Mouse (Mus musculus) urinary bladder, adult 2 months (tissue): ENCODE results near the gene Rbl1. TPM values are rescaled to one million over a fixed set of nuclear protein-coding genes. Genes with fewer than 3 reads are reported as not detected.

Experiments
- DNase-seq: peaks from one replicate; pipeline ENCODE4 v3.0.0; 2022; ENCODE audit warnings: low spot score
- polyA plus RNA-seq: library from polyadenylated mRNA; depleted of rRNA; stranded (reverse); fragments of >200 nt; gene quantifications from 2 replicates; pipeline ENCODE4 v1.2.3, GENCODE M21; 2012

Gene Rbl1
- polyA plus RNA-seq, 1 experiment = 7.0 TPM

GRCm38 (mm10) chr2:157133769-157134478, 70.4 kb downstream of the Rbl1 start:
- no peak for DNase-seq

- DNase-seq = no peak
These were observed 71.4 kb downstream of the Rbl1 start for GRCm38 (mm10) chr2:157132686-157133540.

- no peak for DNase-seq
These were observed 72.2 kb downstream of the Rbl1 start for GRCm38 (mm10) chr2:157132086-157132485.

GRCm38 (mm10) chr2:157130813-157131514, 73.4 kb downstream of the Rbl1 start:
- DNase-seq = no peak

- DNase-seq = no peak
These were observed 74.7 kb downstream of the Rbl1 start for GRCm38 (mm10) chr2:157129601-157130164.

- no peak for DNase-seq
These were observed 75.2 kb downstream of the Rbl1 start for GRCm38 (mm10) chr2:157129096-157129495.

DNA sequence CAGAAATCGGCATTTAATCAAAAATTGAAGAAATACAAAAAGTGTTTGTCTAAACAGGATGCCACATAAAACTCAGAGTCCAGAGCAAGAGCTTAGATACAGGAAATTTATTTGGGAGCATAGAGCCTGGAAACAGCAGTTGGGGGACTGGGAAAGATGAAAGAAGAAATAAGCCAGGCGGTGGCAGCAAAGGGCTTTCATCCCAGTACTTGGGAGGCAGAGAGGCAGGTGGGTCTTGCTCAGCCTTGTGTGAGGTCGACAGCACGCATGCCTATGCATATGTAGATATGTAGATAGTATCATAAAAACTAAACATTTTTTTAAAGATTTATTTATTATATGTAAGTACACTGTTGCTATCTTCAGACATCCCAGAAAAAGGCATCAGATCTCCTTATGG, 76.3 kb downstream of the Rbl1 start:
- no peak for DNase-seq

DNA sequence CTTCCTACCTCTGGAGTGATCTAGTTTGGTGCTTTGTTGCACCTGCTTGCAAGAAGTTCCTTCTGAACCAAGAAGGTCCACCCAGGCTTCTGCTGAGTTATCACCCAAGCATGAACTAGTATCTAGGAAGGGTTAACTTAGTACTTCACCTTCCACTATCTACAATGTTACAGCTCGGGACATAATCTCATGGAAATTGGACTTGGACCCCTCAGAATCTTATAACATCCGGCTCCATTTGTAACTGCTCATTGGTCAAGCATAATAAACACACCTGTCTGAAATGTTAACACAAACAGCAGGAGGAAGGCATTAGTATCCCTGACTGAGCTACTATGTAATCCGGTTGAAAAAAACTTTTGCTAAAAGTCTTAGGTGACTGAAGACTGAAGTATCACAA, 77.0 kb downstream of the Rbl1 start:
- DNase-seq = no peak

DNA sequence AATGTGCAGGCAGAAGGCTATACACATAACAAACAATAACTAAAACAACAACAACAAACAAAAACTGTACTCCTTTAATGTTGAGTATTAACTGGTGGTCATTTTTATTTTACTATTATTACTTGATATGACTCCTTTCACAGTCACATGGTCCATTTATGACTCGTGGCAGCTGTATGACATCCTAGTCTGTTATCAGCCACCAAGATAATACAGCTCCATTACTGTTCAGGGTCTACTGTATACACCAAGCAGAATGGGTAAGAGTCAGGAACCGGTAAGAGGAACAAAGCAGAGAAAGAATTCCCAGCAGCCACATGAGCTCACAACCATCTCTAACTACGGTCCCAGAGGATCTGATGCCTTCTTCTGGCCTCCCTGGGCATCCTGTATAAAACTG, 79.1 kb downstream of the Rbl1 start:
- no peak for DNase-seq

DNA sequence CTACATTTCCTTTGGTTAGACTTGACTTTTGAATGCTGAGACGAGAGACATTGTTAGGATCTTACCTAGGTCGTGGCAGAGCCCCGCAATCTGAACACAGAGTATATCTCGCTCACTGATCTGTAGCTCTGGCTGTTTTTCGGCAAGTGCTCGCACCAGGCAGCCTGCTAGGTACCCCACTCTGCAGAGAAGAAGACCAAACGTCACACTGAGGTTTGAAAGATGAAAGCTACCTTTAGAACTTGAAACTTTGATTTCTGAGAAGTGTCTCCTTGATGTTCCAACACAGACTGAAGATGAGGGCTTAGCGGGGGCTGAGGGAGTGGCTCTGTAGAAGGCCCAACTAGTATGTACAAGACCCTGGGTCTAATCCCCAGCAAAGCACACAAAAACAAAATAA, 82.6 kb downstream of the Rbl1 start:
- no peak for DNase-seq

- DNase-seq = no peak
These were observed 85.3 kb downstream of the Rbl1 start for GRCm38 (mm10) chr2:157119075-157119474.

- no peak for DNase-seq
These were observed 85.8 kb downstream of the Rbl1 start for GRCm38 (mm10) chr2:157118556-157118955.

- DNase-seq = no peak
These were observed 87.4 kb downstream of the Rbl1 start for GRCm38 (mm10) chr2:157116964-157117363.

DNA sequence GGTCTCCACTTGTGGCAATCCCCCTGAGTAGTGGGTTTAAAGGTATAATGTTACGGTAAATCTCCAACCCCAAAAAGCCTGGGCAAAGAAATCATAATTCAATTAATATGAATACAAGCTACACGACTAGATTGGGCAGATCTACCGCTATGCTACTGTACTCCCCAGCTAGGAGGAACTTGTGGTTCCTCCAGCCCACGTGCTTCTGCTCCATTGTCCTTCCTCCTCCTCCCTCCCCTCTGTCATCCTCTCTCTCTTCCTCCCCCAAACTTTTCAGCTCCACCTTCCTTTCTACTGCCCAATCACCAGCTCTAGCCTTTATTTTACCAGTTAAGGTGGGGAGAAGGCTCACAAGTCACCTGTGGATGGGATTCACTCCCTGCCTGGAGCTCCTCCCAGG, 96.1 kb downstream of the Rbl1 start:
- DNase-seq = no peak

DNA sequence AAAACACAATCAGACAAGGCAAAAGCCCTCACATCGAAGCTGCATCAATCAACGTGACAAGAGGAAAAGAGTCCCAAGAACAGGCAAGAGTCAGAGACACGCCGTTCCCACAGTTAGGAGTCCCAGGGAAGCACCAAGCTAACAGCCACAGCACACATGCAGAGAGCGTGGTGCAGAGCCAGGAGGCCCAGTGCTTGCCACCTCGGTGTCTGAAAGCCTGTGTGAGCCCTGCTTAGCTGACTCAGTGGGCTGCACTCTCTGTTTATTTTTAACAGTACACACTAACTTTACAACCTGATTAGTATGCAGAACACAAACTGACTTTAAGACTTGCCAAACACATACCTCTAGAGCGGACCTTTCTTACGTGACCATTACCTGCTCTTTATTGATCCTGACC, 99.9 kb downstream of the Rbl1 start:
- DNase-seq = no peak

DNA sequence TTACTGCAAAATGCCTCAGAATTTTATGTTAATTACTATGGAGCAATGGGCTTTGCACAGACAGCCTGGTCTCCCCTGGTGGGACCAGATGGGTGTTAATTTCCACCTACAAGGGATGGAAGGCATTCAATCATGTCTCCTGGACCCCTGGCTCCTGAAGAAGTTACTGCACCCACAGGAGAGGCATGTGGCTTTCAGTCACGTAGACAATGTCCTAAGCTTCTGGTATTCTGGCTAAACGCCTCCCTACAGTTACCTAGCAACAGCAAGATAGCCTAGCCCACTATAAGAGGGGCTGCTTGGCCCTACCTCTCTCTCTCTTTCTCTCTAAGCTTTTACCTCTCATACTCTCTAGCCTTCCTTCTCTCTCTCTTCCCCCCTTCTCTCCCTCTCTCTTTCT, 102.1 kb downstream of the Rbl1 start:
- no peak for DNase-seq

DNA sequence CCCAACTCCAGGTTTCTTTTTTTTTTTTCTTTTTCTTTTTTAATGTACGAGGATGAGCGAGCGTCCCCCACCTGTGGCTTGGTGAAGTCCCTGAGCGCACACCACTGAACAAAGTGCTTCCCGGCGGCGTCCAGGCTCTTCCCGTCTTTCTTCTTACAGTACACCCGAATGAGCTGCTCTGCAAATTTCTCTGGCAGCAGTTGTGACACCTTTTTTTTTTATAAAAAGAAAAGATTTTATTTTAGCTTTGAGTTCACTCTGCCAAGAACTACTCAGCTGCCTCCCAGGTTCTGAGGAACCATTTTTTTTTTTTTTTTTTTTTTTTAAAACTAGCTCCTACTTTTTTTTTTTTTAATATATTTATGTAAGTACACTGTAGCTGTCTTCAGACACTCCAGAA, 102.7 kb downstream of the Rbl1 start:
- DNase-seq = no peak

DNA sequence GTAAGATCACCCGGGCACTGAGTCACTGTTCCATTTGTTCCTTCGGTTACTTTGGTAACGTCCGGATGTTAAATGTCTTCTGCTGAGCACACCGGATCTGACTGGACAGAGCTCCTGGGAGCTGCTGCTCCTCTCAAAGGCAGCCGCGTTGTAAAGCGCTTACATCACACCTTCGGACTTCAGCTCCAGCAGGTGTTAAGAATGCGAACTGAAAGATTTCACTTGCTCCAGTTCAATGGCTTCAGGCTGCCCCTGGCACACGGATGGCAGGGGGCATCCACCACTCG, 104.1 kb downstream of the Rbl1 start:
- DNase-seq = no peak

- DNase-seq = no peak
These were observed 104.6 kb downstream of the Rbl1 start for GRCm38 (mm10) chr2:157099532-157100318.
